Mouse (Mus musculus): Measurements from ENCODE around the gene Tbc1d22a.

- TF ChIP-seq CTCF (IDR thresholded peaks at IDR 0.05; ENCODE audit: low read depth, low read length) (no peak), POLR2A (IDR thresholded peaks at IDR 0.05; ENCODE audit: borderline replicate concordance, low read depth, low read length) (no peak)
Observed at GRCm38 (mm10) chr15:86297281-86297680, 83.0 kb downstream of the Tbc1d22a start.

Data from bone marrow macrophage, adult 2 months (primary cell).